Mouse (Mus musculus): Measurements from ENCODE around the gene Fto. TPM values are rescaled to one million over a fixed set of nuclear protein-coding genes. Genes with fewer than 3 reads are reported as not detected.

Gene Fto
- polyA plus RNA-seq, 1 experiment = 39.7 TPM

DNA sequence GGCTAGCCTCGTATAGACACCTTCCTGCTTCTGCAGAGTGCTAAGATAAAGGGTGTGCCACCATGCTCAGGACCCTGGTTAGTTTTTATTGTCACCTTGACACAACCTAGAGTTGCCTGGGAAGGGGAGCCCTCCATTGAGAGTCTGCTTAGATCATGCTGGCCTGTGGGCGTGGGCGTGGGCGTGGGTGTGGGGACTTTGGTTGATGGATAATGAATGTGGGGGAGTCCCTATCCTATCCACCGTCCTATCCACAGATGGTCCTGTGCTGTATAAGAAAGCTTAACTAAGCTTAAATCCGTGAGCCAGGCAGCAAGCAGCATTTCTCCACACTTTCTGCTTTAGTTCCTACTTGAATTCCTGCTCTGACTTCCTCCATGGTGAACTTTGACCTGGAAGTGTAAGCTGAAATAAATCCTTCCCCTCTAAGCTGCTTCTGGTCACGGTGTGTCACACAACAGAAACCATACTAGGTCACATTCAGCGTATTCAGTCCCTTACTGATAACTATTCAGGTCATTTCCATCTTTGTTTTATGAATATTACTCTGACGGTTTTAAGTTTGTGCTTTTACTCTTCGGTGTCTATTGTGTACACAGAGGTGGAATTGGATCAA is 112.0 kb downstream of the Fto start:
- H3K4me1 ChIP-seq (ENCODE audit: control insufficient read depth, insufficient read depth, low read length) = no peaks in the 10 kb centered on the region; the same call in 1 of the 2 replicates
- 79% methylated on average over 10 of the region's 10 CpGs for WGBS
- DNase-seq = no peak
- H3K4me3 ChIP-seq (replicated peaks; ENCODE audit: extremely low read depth, low read depth, low read length) = no peak overlapping the region
- TF ChIP-seq POLR2A (IDR thresholded peaks at IDR 0.05; ENCODE audit: borderline replicate concordance, extremely low read depth, low read depth, low read length) (no peak), CTCF (IDR thresholded peaks at IDR 0.05; ENCODE audit: insufficient read depth, low read length) (no peak)

DNA sequence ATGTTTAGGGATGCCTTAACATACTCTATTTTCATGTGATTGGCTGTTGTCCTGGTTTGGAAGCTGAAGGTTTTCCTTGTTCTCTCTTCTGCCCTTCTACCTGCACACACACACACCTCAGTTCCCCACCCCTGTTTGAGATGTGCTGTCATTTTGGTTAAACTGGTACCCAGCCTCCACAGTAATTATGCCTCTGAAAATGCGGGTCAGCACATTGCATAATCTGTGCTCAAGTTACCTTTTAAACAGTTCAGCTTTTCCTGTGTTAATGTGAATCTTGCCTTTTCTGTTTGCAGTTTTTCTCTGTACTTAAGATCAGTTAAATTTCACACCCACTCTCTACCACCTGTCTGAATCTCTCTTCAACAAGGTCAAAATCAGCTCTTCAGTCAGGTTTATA is 113.2 kb downstream of the Fto start:
- WGBS = 53% methylated on average over 1 of the region's 1 CpGs

DNA sequence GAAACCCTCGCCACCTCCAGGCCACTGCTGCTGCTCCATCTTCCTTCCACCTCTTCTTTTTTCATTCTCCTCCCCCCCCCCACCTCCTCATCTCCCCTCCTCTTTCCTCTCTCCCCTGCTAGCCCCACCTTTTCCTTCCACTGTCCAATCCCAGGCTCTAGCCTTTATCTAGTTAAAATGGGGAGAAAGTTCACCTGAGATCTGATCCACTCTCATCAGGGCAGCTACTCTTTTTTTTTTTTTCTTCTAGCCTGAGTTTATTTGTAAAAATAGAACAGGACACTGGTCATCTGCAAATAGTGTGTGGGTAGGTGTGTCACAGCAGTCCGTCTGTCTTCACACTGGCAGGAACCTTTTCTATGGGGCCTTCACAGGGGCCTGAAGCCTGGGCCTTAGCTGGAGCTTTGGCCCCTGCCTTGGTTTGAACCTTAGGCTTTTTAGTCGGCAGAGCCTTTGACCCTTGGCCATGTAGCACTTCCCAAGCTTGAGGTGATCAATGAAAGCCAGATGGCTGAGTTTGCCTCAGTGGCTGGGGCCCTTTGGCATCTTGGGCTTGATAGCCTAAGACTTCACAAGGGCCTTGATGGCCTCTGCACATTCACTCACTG is 117.1 kb downstream of the Fto start:
- DNase-seq = no peak
- no peak for TF ChIP-seq POLR2A (IDR thresholded peaks at IDR 0.05; ENCODE audit: borderline replicate concordance, extremely low read depth, low read depth, low read length)
- TF ChIP-seq CTCF (IDR thresholded peaks at IDR 0.05; ENCODE audit: insufficient read depth, low read length) = no peak
- WGBS = 99% methylated on average over 3 of the region's 3 CpGs
- Histone ChIP-seq H3K4me3 (replicated peaks; ENCODE audit: extremely low read depth, low read depth, low read length) (no peak overlapping the region), H3K4me1 (ENCODE audit: control insufficient read depth, insufficient read depth, low read length) (no peaks in the 10 kb centered on the region; the same call in 1 of the 2 replicates)

More for the DNA sequence above, 113.2 kb downstream of the Fto start:
- no peak overlapping the region for H3K4me3 ChIP-seq (replicated peaks; ENCODE audit: extremely low read depth, low read depth, low read length)
- no peaks in the 10 kb centered on the region; the same call in 1 of the 2 replicates for H3K4me1 ChIP-seq (ENCODE audit: control insufficient read depth, insufficient read depth, low read length)
- TF ChIP-seq CTCF (IDR thresholded peaks at IDR 0.05; ENCODE audit: insufficient read depth, low read length) = no peak
- TF ChIP-seq POLR2A (IDR thresholded peaks at IDR 0.05; ENCODE audit: borderline replicate concordance, extremely low read depth, low read depth, low read length) = no peak
- DNase-seq = no peak

DNA sequence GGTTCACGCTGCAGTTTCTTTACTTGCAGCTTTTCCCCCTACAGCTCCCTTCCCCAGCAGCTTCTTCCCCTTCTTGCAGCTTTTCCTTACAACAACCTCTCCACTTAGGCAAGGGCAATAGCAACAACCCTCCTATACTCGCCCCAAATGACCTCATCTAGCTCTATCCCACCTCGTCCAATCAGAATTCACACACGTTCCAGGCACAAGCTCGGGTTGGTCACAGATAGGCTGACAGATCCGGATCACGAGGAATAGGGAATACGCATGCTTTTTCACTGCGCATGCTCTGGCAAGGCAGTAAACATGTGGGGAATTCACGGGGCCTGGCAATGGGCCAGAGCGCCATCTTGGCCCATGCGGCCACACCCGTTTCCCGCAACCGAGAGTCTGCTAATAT is 122.7 kb downstream of the Fto start:
- Histone ChIP-seq H3K4me3 (replicated peaks; ENCODE audit: extremely low read depth, low read depth, low read length) (no peak overlapping the region), H3K4me1 (ENCODE audit: control insufficient read depth, insufficient read depth, low read length) (no peaks in the 10 kb centered on the region)
- no peak for DNase-seq
- TF ChIP-seq POLR2A (IDR thresholded peaks at IDR 0.05; ENCODE audit: borderline replicate concordance, extremely low read depth, low read depth, low read length) = no peak
- WGBS = 96% methylated on average over 15 of the region's 15 CpGs

DNA sequence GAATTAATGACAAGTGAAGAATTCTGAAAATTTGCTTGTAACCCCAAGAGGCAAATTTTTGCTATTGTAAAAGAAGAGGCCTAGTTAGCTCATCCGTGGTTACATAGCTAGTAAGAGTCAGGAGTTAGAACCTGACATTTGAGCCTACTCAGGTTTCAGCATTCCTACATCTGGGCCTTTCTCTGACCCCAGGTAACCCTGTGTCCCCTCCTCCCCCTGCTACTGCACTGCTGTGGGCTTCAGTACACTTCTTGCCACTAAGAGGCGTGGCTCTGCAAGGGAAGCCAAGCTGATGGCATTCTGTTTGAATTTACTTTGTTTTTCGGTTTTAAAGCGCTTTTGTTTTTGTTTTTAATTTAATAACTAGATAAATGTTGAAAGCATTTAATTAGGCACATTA is 130.6 kb downstream of the Fto start:
- WGBS = 71% methylated on average over 4 of the region's 4 CpGs
- H3K4me1 ChIP-seq (ENCODE audit: control insufficient read depth, insufficient read depth, low read length) = no peaks in the 10 kb centered on the region
- DNase-seq = no peak
- no peak for TF ChIP-seq CTCF (IDR thresholded peaks at IDR 0.05; ENCODE audit: insufficient read depth, low read length)
- TF ChIP-seq POLR2A (IDR thresholded peaks at IDR 0.05; ENCODE audit: borderline replicate concordance, extremely low read depth, low read depth, low read length) = no peak
- no peak overlapping the region for H3K4me3 ChIP-seq (replicated peaks; ENCODE audit: extremely low read depth, low read depth, low read length)

DNA sequence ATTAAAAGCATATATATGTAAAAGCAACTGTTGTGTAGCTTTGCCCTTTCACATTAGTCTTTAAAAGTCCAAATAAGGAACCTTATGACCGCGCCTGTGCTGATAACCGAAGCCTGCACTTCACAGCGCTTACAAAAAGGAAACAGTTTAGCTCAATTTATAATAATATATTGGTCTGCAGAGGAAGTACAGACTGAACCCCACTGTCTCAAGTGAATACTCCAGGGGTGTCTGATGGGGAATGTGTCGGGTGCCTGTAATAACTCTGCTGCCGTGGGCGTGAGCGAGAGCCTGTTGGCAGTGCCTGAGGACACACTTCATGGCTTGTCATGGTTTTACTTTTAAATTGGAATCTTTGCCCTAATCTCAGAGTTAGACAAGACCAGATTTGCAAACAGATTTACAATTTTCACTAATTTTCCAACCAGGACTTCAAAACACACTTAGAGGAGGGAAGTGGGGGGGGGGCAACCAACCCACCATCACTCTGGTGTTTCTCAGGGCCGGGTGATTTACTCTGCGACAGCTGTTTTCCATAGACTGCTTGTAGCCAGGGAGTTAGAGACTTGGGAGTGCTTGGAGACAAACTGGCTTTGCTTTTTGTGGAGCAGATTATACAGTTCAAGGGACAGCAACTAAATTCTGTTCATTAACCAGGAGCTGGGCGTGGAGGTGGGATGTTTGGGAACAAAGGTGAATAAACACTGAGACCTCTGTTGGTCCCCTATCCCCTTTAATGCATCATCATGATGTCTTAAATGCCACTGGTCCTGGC is 131.5 kb downstream of the Fto start:
- TF ChIP-seq CTCF (IDR thresholded peaks at IDR 0.05; ENCODE audit: insufficient read depth, low read length) (no peak), POLR2A (IDR thresholded peaks at IDR 0.05; ENCODE audit: borderline replicate concordance, extremely low read depth, low read depth, low read length) (no peak)

DNA sequence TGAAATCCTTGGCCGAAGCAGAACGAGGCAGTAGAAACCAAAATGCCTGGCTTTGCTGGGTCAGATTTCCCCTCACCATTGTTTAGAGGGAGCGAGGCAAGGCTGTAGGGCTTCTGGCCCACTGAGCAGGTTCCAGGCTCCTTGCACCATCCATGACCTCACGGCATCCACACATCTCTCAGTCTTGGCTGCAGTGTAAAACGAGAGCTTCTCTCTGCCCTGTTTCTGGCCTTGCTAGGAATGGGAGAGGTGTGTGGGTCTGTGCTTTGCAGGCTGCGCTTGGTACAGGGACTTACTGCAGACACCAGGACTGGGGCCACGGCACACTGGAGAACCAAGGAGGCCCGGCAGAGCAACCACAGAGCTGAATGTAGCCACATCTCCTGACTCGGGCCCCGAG is 132.2 kb downstream of the Fto start:
- no peak for DNase-seq
- Histone ChIP-seq H3K4me1 (ENCODE audit: control insufficient read depth, insufficient read depth, low read length) (no peaks in the 10 kb centered on the region), H3K4me3 (replicated peaks; ENCODE audit: extremely low read depth, low read depth, low read length) (no peak overlapping the region)
- 85% methylated on average over 10 of the region's 10 CpGs for WGBS
- TF ChIP-seq POLR2A (IDR thresholded peaks at IDR 0.05; ENCODE audit: borderline replicate concordance, extremely low read depth, low read depth, low read length) (no peak), CTCF (IDR thresholded peaks at IDR 0.05; ENCODE audit: insufficient read depth, low read length) (no peak)

More for the DNA sequence above, 131.5 kb downstream of the Fto start:
- WGBS = 87% methylated on average over 11 of the region's 11 CpGs
- no peak overlapping the region for H3K4me3 ChIP-seq (replicated peaks; ENCODE audit: extremely low read depth, low read depth, low read length)
- H3K4me1 ChIP-seq (ENCODE audit: control insufficient read depth, insufficient read depth, low read length) = no peaks in the 10 kb centered on the region
- no peak for DNase-seq

DNA sequence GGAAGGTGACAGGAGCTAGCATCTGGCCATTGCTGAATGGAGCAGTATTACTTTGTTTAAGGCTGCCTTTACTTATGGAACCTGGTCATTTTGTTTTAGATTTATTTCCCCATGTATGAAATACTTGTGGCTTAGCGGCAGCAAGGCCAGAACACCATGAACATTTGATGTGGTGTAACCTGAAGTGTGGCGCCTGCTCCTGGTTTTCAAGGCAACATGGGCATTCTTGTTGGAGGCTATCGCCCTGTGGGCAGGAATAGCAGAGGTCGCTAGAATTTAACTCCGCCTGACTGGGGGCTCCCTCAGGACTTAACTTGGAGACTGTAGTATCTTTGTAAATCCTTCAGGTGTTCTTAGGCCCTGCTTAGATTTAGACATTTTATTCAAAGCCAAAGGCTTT is 132.7 kb downstream of the Fto start:
- H3K4me1 ChIP-seq (ENCODE audit: control insufficient read depth, insufficient read depth, low read length) = no peaks in the 10 kb centered on the region
- WGBS = 95% methylated on average over 5 of the region's 5 CpGs
- H3K4me3 ChIP-seq (replicated peaks; ENCODE audit: extremely low read depth, low read depth, low read length) = no peak overlapping the region
- no peak for DNase-seq
- TF ChIP-seq CTCF (IDR thresholded peaks at IDR 0.05; ENCODE audit: insufficient read depth, low read length) (no peak), POLR2A (IDR thresholded peaks at IDR 0.05; ENCODE audit: borderline replicate concordance, extremely low read depth, low read depth, low read length) (no peak)

DNA sequence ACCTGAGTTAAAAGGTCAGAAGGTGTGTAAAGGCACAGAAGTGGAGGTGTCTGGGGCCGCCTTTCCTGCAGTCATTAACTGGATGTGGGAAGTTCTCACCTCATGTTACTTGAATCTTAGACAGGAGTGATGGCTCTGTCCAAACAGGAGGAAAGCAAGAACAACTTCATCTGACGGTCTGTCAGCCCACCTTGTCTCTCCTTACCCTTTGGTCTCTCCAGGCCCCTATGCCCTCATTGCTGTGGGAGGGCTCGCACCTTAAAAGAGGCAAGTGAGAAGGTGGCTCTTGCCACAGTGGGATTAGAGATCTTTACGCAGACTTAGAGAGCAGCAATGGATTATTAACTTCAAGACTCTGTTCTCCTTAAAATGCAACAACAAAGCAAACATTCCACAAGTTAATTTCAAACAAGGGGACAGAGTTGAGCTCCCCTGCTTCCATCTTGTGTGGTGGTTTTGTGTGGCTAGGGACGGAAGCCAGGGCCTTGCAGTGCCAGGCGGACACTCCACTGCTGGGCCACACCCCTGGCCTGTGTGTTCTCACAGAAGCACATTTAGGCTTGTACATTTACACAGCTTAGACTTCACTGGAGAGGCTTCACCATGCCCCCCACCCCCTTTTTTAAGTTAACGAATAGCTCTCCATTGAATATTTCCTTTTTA is 135.5 kb downstream of the Fto start:
- Histone ChIP-seq H3K4me1 (ENCODE audit: control insufficient read depth, insufficient read depth, low read length) (no peaks in the 10 kb centered on the region; the same call in 1 of the 2 replicates), H3K4me3 (replicated peaks; ENCODE audit: extremely low read depth, low read depth, low read length) (no peak overlapping the region)
- TF ChIP-seq POLR2A (IDR thresholded peaks at IDR 0.05; ENCODE audit: borderline replicate concordance, extremely low read depth, low read depth, low read length) = no peak
- no peak for TF ChIP-seq CTCF (IDR thresholded peaks at IDR 0.05; ENCODE audit: insufficient read depth, low read length)
- DNase-seq = no peak
- WGBS = 75% methylated on average over 7 of the region's 7 CpGs

All from lung, adult 2 months (tissue).